Mouse (Mus musculus) hindbrain, embryonic 13.5 days (tissue): Measurements from ENCODE around the gene Cdkn2a. TPM values are rescaled to one million over a fixed set of nuclear protein-coding genes. Genes with fewer than 3 reads are reported as not detected.

Source experiments
- ATAC-seq: fragments of 200-750 bp; cut with Nextera tagmentation; 2 replicates; pipeline ENCODE4 v1.8.0; 2017; ENCODE audit warnings: moderate TSS enrichment; ENCODE audit not compliant: low FRiP score
- H3K27ac ChIP-seq: fragments of 300-500 bp; sonication (generic); 2 replicates; pipeline ENCODE4 v1.5.1; 2015; ENCODE audit warnings: inconsistent platforms, mild to moderate bottlenecking, moderate library complexity
- H3K27me3 ChIP-seq: fragments of 300-500 bp; sonication (generic); 2 replicates; pipeline ENCODE4 v1.6.1; 2015; ENCODE audit warnings: mild to moderate bottlenecking, inconsistent platforms
- H3K36me3 ChIP-seq: fragments of 300-500 bp; sonication (generic); 2 replicates; pipeline ENCODE4 v1.6.1; 2015; ENCODE audit warnings: mild to moderate bottlenecking, inconsistent platforms
- H3K4me1 ChIP-seq: fragments of 300-500 bp; sonication (generic); replicated peaks from 2 replicates; pipeline ENCODE4 v1.6.1; 2015; ENCODE audit warnings: inconsistent platforms
- H3K4me2 ChIP-seq: fragments of 300-500 bp; sonication (generic); 2 replicates; pipeline ENCODE4 v1.6.1; 2015; ENCODE audit warnings: inconsistent platforms, mild to moderate bottlenecking, moderate library complexity
- H3K4me3 ChIP-seq: fragments of 300-500 bp; sonication (generic); 2 replicates; pipeline ENCODE4 v1.5.1; 2015; ENCODE audit warnings: mild to moderate bottlenecking, inconsistent platforms
- H3K9ac ChIP-seq: fragments of 300-500 bp; sonication (generic); 2 replicates; pipeline ENCODE4 v1.6.1; 2015; ENCODE audit warnings: mild to moderate bottlenecking, inconsistent platforms
- H3K9me3 ChIP-seq: fragments of 300-500 bp; sonication (generic); 2 replicates; pipeline ENCODE4 v1.6.1; 2016; ENCODE audit warnings: inconsistent platforms
- WGBS: fragments of 180-500 bp; shearing (Covaris S2); methylation state at CpG from one replicate; pipeline ENCODE4 v1.1.7; 2015; 5-methylcytosine and 5-hydroxymethylcytosine counted together
- polyA plus RNA-seq: library from polyadenylated mRNA; unstranded; fragments of >200 nt; fragmentation: Nextera tagmentation; extraction: Ambion mirVana; gene quantifications from 2 replicates; pipeline ENCODE4 v1.2.1, GENCODE M21; 2015

Gene Cdkn2a
- not detected in 2 replicates for polyA plus RNA-seq

- Histone ChIP-seq H3K27me3 (peaks cover 92% of the 10 kb centered on the region), H3K27ac (no peak within 1 kb of the TSS)
- under 1% methylated on average over 105 of the region's 117 CpGs for WGBS
These were observed at the start of gene Cdkn2a for GRCm38 (mm10) chr4:89294486-89295440. Cdkn2a (minus strand) TSS chr4:89294653.

GRCm38 (mm10) chr4:89313461-89313860, 19.0 kb upstream of the Cdkn2a start:
- peaks cover 9% of the 10 kb centered on the region for H3K4me1 ChIP-seq
- WGBS: 13% methylated on average over 13 of the region's 13 CpGs
- H3K9ac ChIP-seq: no peak overlapping the region
- no peaks in the 10 kb centered on the region for H3K9me3 ChIP-seq
- H3K4me3 ChIP-seq: no peak overlapping the region
- no peak overlapping the region for H3K4me2 ChIP-seq
- ATAC-seq: no peak
- H3K27me3 ChIP-seq: peaks cover 63% of the 10 kb centered on the region
- H3K27ac ChIP-seq: no peak overlapping the region
- no peaks in the 10 kb centered on the region for H3K36me3 ChIP-seq

More at GRCm38 (mm10) chr4:89294486-89295440, at the start of gene Cdkn2a:
- Histone ChIP-seq H3K4me3 (peak within 1 kb of the TSS; percentile 49), H3K9ac (peak within 1 kb of the TSS; percentile 53), H3K9me3 (no peaks in the 10 kb centered on the region), H3K4me1 (peaks cover 17% of the 10 kb centered on the region), H3K36me3 (no peaks in the 10 kb centered on the region), H3K4me2 (peak within 1 kb of the TSS; percentile 69)
- ATAC-seq: peak; percentile 88

- Histone ChIP-seq H3K4me3 (peak within 1 kb of the TSS; percentile 43), H3K9ac (no peak within 1 kb of the TSS), H3K36me3 (no peaks in the 10 kb centered on the region), H3K27me3 (peaks cover 91% of the 10 kb centered on the region), H3K4me1 (peaks cover 9% of the 10 kb centered on the region), H3K4me2 (peak within 1 kb of the TSS; percentile 71), H3K27ac (no peak within 1 kb of the TSS), H3K9me3 (no peaks in the 10 kb centered on the region)
- whole genome bisulfite sequencing: under 1% methylated on average over 61 of the region's 61 CpGs
- peak; percentile 90 for ATAC-seq
These were observed 16.2 kb upstream of the Cdkn2a start, which contains the start of gene Cdkn2b for GRCm38 (mm10) chr4:89310491-89311254. Cdkn2b (minus strand) TSS chr4:89311039.

- Histone ChIP-seq H3K4me1 (peaks cover 9% of the 10 kb centered on the region), H3K4me3 (peak overlapping the region; percentile 43; the same call in 1 of the 2 replicates), H3K36me3 (no peaks in the 10 kb centered on the region), H3K27ac (no peak overlapping the region), H3K27me3 (peaks cover 97% of the 10 kb centered on the region), H3K9ac (no peak overlapping the region), H3K9me3 (no peaks in the 10 kb centered on the region), H3K4me2 (peak overlapping the region; percentile 71; the same call in 1 of the 2 replicates)
- ATAC-seq: no peak
- WGBS: 1% methylated on average over 11 of the region's 11 CpGs
These were observed 15.5 kb upstream of the Cdkn2a start for GRCm38 (mm10) chr4:89309996-89310395.

- ATAC-seq: no peak
- no peaks in the 10 kb centered on the region for H3K36me3 ChIP-seq
- peaks cover 9% of the 10 kb centered on the region for H3K4me1 ChIP-seq
- no peaks in the 10 kb centered on the region for H3K9me3 ChIP-seq
- no peak overlapping the region for H3K9ac ChIP-seq
- WGBS: 9% methylated on average over 3 of the region's 3 CpGs
- no peak overlapping the region for H3K4me3 ChIP-seq
- no peak overlapping the region for H3K4me2 ChIP-seq
- no peak overlapping the region for H3K27ac ChIP-seq
- H3K27me3 ChIP-seq: peaks cover 98% of the 10 kb centered on the region
These were observed 13.5 kb upstream of the Cdkn2a start for GRCm38 (mm10) chr4:89308001-89308400.

- Histone ChIP-seq H3K36me3 (no peaks in the 10 kb centered on the region), H3K9me3 (no peaks in the 10 kb centered on the region), H3K4me3 (no peak overlapping the region), H3K4me1 (peaks cover 9% of the 10 kb centered on the region), H3K27ac (no peak overlapping the region), H3K27me3 (peaks cover 97% of the 10 kb centered on the region), H3K4me2 (no peak overlapping the region), H3K9ac (no peak overlapping the region)
- 2% methylated on average over 25 of the region's 25 CpGs for WGBS
- no peak for ATAC-seq
These were observed 12.4 kb upstream of the Cdkn2a start for GRCm38 (mm10) chr4:89306798-89307365.

- Histone ChIP-seq H3K9ac (no peak overlapping the region), H3K9me3 (no peaks in the 10 kb centered on the region), H3K36me3 (no peaks in the 10 kb centered on the region), H3K4me1 (peaks cover 6% of the 10 kb centered on the region), H3K27me3 (peaks cover 94% of the 10 kb centered on the region), H3K4me3 (no peak overlapping the region), H3K4me2 (no peak overlapping the region), H3K27ac (no peak overlapping the region)
- ATAC-seq: no peak
- under 1% methylated on average over 3 of the region's 3 CpGs for WGBS
These were observed 11.2 kb upstream of the Cdkn2a start for GRCm38 (mm10) chr4:89305691-89306090.

GRCm38 (mm10) chr4:89303281-89303995, 9.0 kb upstream of the Cdkn2a start:
- ATAC-seq: 0 out of 2 replicates have a peak, but pooled peaks have one; percentile 7

GRCm38 (mm10) chr4:89302129-89302528, 7.7 kb upstream of the Cdkn2a start:
- Histone ChIP-seq H3K27ac (no peak overlapping the region), H3K4me1 (no peaks in the 10 kb centered on the region), H3K4me2 (no peak overlapping the region), H3K27me3 (peaks cover 90% of the 10 kb centered on the region), H3K4me3 (no peak overlapping the region), H3K36me3 (no peaks in the 10 kb centered on the region), H3K9me3 (no peaks in the 10 kb centered on the region), H3K9ac (no peak overlapping the region)
- WGBS: 0% methylated on average over 1 of the region's 1 CpGs
- no peak for ATAC-seq

More at GRCm38 (mm10) chr4:89303281-89303995, 9.0 kb upstream of the Cdkn2a start:
- H3K4me3 ChIP-seq: no peak overlapping the region
- no peaks in the 10 kb centered on the region for H3K36me3 ChIP-seq
- H3K4me2 ChIP-seq: no peak overlapping the region
- WGBS: under 1% methylated on average over 14 of the region's 14 CpGs
- no peaks in the 10 kb centered on the region for H3K9me3 ChIP-seq
- no peaks in the 10 kb centered on the region for H3K4me1 ChIP-seq
- H3K27ac ChIP-seq: no peak overlapping the region
- peaks cover 92% of the 10 kb centered on the region for H3K27me3 ChIP-seq
- no peak overlapping the region for H3K9ac ChIP-seq

- no peak overlapping the region for H3K4me2 ChIP-seq
- H3K36me3 ChIP-seq: no peaks in the 10 kb centered on the region
- no peaks in the 10 kb centered on the region for H3K9me3 ChIP-seq
- H3K9ac ChIP-seq: no peak overlapping the region
- H3K4me1 ChIP-seq: peaks cover 9% of the 10 kb centered on the region
- H3K27me3 ChIP-seq: peaks cover 90% of the 10 kb centered on the region
- H3K27ac ChIP-seq: no peak overlapping the region
- no peak for ATAC-seq
- H3K4me3 ChIP-seq: no peak overlapping the region
- 2% methylated on average over 2 of the region's 2 CpGs for WGBS
These were observed 5.3 kb upstream of the Cdkn2a start for GRCm38 (mm10) chr4:89299721-89300120.

GRCm38 (mm10) chr4:89295441-89296220, 1.2 kb upstream of the Cdkn2a start:
- peak overlapping the region; percentile 49 for H3K4me3 ChIP-seq
- 0 out of 2 replicates have a peak overlapping the region, but pooled peaks have one; percentile 53 for H3K9ac ChIP-seq
- no peaks in the 10 kb centered on the region for H3K9me3 ChIP-seq
- peak overlapping the region; percentile 69 for H3K4me2 ChIP-seq
- no peaks in the 10 kb centered on the region for H3K36me3 ChIP-seq
- peaks cover 17% of the 10 kb centered on the region for H3K4me1 ChIP-seq
- H3K27ac ChIP-seq: no peak overlapping the region
- 2% methylated on average over 31 of the region's 31 CpGs for WGBS
- peaks cover 92% of the 10 kb centered on the region for H3K27me3 ChIP-seq
- peak; percentile 55 for ATAC-seq
